Mouse (Mus musculus): ENCODE measurements around the gene Gm4981.
"Not testable (repeated sequence)": the region's sequence is repeated elsewhere in the genome, so short reads cannot be mapped to it uniquely, and the experiment has no call there.

DNA sequence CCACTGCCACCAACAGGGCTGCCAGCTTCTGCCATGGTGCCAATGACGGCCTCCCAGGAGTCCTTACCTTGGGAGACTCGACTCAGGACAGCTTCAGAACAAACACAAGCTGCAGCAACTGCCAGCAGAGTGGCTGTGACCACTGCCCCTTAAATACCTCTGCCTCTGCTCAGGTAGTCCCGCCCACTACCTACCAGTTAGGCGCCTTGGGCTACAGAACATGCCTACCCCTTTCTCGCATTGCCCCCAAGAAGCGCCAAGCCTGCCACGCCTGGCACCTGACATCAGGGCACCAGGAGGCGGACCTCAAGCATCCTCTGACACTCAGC, 3.9 kb downstream of the Gm4981 start, which contains the start of gene Duxf3:
- not testable (repeated sequence) for TF ChIP-seq RCOR1 (IDR thresholded peaks at IDR 0.05; ENCODE audit: low read depth, low read length); CTCF (IDR thresholded peaks at IDR 0.05 in 2 of 3, conservative IDR thresholded peaks at IDR 0.05 in 1 of 3; ENCODE audit: control insufficient read depth in 1 of 3, insufficient read depth in 1 of 3, low read depth in 2 of 3, low read length in 3 of 3, poor library complexity in 1 of 3, severe bottlenecking in 1 of 3); CHD2 (IDR thresholded peaks at IDR 0.05; ENCODE audit: low read length); ELF1 (IDR thresholded peaks at IDR 0.05; ENCODE audit: low read depth, low read length); HCFC1 (IDR thresholded peaks at IDR 0.05; ENCODE audit: low read depth, low read length); GABPA (IDR thresholded peaks at IDR 0.05; ENCODE audit: low read depth, low read length); UBTF (IDR thresholded peaks at IDR 0.05; ENCODE audit: borderline replicate concordance, insufficient read depth, low read depth, low read length); MAZ (IDR thresholded peaks at IDR 0.05; ENCODE audit: low read depth, low read length); E2F4 (IDR thresholded peaks at IDR 0.05; ENCODE audit: borderline replicate concordance, low read depth, low read length)
